Mouse (Mus musculus) thymus, adult 18-20 months (tissue): ENCODE data around the gene Cd300e.

Source experiments
- DNase-seq, 2 experiments: peaks; one replicate each; pipeline ENCODE4 v3.0.0; 2022; ENCODE audit warnings: mixed read lengths in 2 of 2

The Cd300e gene

GRCm38 (mm10) chr11:115062077-115062476, at the start of gene Cd300e:
Cd300e (minus strand) TSS chr11:115062177.
- DNase-seq: no peak

GRCm38 (mm10) chr11:115110271-115110670, 48.3 kb upstream of the Cd300e start:
- no peak for DNase-seq

GRCm38 (mm10) chr11:115108176-115108575, 46.2 kb upstream of the Cd300e start:
- DNase-seq: no peak

- DNase-seq: no peak
Observed at GRCm38 (mm10) chr11:115107403-115107916, 45.5 kb upstream of the Cd300e start.

- DNase-seq: no peak
Observed at GRCm38 (mm10) chr11:115106638-115107037, 44.7 kb upstream of the Cd300e start.

- no peak for DNase-seq
Observed at GRCm38 (mm10) chr11:115104769-115105563, 43.0 kb upstream of the Cd300e start.

- no peak for DNase-seq
Observed at GRCm38 (mm10) chr11:115103470-115104413, 41.8 kb upstream of the Cd300e start.

- DNase-seq: no peak
Observed at GRCm38 (mm10) chr11:115102116-115102515, 40.1 kb upstream of the Cd300e start.

GRCm38 (mm10) chr11:115101615-115102051, 39.7 kb upstream of the Cd300e start:
- DNase-seq: no peak

GRCm38 (mm10) chr11:115100741-115101140, 38.8 kb upstream of the Cd300e start:
- no peak for DNase-seq

- DNase-seq: no peak
Observed at GRCm38 (mm10) chr11:115100032-115100621, 38.1 kb upstream of the Cd300e start.

- DNase-seq: no peak
Observed at GRCm38 (mm10) chr11:115099241-115099840, 37.4 kb upstream of the Cd300e start.

GRCm38 (mm10) chr11:115098203-115098932, 36.4 kb upstream of the Cd300e start:
- DNase-seq: no peak

- DNase-seq: no peak
Observed at GRCm38 (mm10) chr11:115092140-115092539, 30.2 kb upstream of the Cd300e start.

GRCm38 (mm10) chr11:115091362-115091901, 29.5 kb upstream of the Cd300e start, which contains the start of gene Rab37:
Rab37 (plus strand) TSS chr11:115091431.
- DNase-seq: no peak

- no peak for DNase-seq
Observed at GRCm38 (mm10) chr11:115089853-115090252, 27.9 kb upstream of the Cd300e start.

GRCm38 (mm10) chr11:115086213-115086612, 24.2 kb upstream of the Cd300e start:
- no peak for DNase-seq

GRCm38 (mm10) chr11:115085064-115085463, 23.1 kb upstream of the Cd300e start:
- no peak for DNase-seq

GRCm38 (mm10) chr11:115084595-115084994, 22.6 kb upstream of the Cd300e start:
- no peak for DNase-seq

GRCm38 (mm10) chr11:115083376-115084139, 21.6 kb upstream of the Cd300e start:
- DNase-seq: peak; percentile 9 to 22

- DNase-seq: no peak
Observed at GRCm38 (mm10) chr11:115082196-115082595, 20.2 kb upstream of the Cd300e start.
